Mouse (Mus musculus) liver, embryonic 16.5 days (tissue): ENCODE results near the gene Cavin1. TPM values are rescaled to one million over a fixed set of nuclear protein-coding genes. Genes with fewer than 3 reads are reported as not detected.

Experiments used
- ATAC-seq: fragments of 200-750 bp; cut with Nextera tagmentation; 2 replicates; pipeline ENCODE4 v1.8.0; 2017; ENCODE audit warnings: low read depth, mild to moderate bottlenecking, moderate number of reproducible peaks, moderate library complexity
- H3K27ac ChIP-seq: fragments of 300-500 bp; sonication (generic); 2 replicates; pipeline ENCODE4 v1.5.1; 2014; ENCODE audit warnings: mild to moderate bottlenecking, low read length
- H3K27me3 ChIP-seq: fragments of 300-500 bp; sonication (generic); 2 replicates; pipeline ENCODE4 v1.6.1; 2014; ENCODE audit warnings: low read depth, low read length, mixed read lengths; ENCODE audit not compliant: control insufficient read depth, insufficient read depth
- H3K36me3 ChIP-seq: fragments of 300-500 bp; sonication (generic); 2 replicates; pipeline ENCODE4 v1.6.1; 2014; ENCODE audit warnings: mild to moderate bottlenecking; ENCODE audit not compliant: control insufficient read depth, insufficient read depth
- H3K4me1 ChIP-seq: fragments of 300-500 bp; sonication (generic); 2 replicates; pipeline ENCODE4 v1.6.1; 2014; ENCODE audit warnings: low read depth, low read length, mixed read lengths; ENCODE audit not compliant: control insufficient read depth
- H3K4me2 ChIP-seq: fragments of 300-500 bp; sonication (generic); 2 replicates; pipeline ENCODE4 v1.6.1; 2014; ENCODE audit warnings: low read depth, low read length, mixed read lengths
- H3K4me3 ChIP-seq: fragments of 300-500 bp; sonication (generic); 2 replicates; pipeline ENCODE4 v1.5.1; 2014; ENCODE audit warnings: low read depth, mild to moderate bottlenecking, low read length
- H3K9ac ChIP-seq: fragments of 300-500 bp; sonication (generic); 2 replicates; pipeline ENCODE4 v1.6.1; 2014; ENCODE audit warnings: low read depth, low read length
- H3K9me3 ChIP-seq: fragments of 300-500 bp; sonication (generic); replicated peaks from 2 replicates; pipeline ENCODE4 v1.6.1; 2016; ENCODE audit warnings: low read length; ENCODE audit not compliant: control insufficient read depth
- WGBS: fragments of 180-500 bp; shearing (Covaris S2); extraction: QIAGEN DNeasy Blood & Tissue Kit; methylation state at CpG from one replicate; pipeline ENCODE4 v1.1.7; 2014; ENCODE audit not compliant: insufficient replicate concordance; 5-methylcytosine and 5-hydroxymethylcytosine counted together
- polyA plus RNA-seq: library from polyadenylated mRNA; unstranded; fragments of >200 nt; fragmentation: Nextera tagmentation; extraction: Ambion mirVana; gene quantifications from 2 replicates; pipeline ENCODE4 v1.2.1, GENCODE M21; 2015

The Cavin1 gene
- polyA plus RNA-seq, 1 experiment from 2014 or later = 29.7 TPM

DNA sequence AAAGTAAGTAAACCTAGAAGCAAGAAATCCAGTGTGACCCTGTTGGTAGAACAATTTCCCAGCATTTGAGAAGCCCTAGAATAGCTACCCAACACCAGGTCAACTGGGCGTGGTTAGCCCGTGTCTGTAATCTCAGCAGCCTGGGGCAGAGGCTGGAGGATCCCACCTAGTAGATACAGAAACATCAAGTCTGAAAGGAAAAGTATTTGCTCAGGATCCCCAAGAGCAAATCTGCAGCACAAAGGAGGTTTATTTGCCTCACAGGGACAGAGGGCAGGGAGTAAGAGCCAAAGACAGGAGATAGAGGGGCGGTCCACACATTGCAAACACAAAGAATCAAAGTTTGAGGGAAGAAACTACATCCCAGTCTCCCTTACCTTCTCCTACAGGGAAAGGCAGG, 28.6 kb upstream of the Cavin1 start:
- Histone ChIP-seq H3K9ac (no peak overlapping the region), H3K4me2 (no peak overlapping the region), H3K36me3 (no peaks in the 10 kb centered on the region), H3K4me3 (no peak overlapping the region), H3K9me3 (no peaks in the 10 kb centered on the region), H3K4me1 (peaks cover 2% of the 10 kb centered on the region), H3K27ac (no peak overlapping the region), H3K27me3 (peaks cover 2% of the 10 kb centered on the region; the same call in 1 of the 2 replicates)
- 48% methylated on average over 3 of the region's 3 CpGs for WGBS
- no peak for ATAC-seq

DNA sequence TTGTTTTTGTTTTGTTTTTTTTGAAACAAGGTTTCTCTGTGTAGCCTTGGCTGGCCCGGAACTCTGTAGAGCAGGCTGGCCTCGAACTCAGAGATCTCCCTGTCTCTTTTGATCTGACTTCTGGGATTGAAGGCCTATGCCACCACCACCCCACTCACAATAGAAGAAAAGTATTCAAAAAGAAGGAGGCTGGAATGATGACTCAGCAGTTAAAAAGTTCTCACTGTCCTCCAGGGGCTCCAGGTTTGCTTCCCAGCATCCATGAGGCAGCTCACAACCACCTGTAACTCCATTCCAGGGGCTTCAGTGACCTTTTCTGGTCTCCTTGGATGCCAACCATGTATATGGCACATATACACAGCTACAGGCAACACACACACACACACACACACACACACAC, 28.1 kb upstream of the Cavin1 start:
- WGBS = 64% methylated on average over 2 of the region's 2 CpGs
- Histone ChIP-seq H3K4me2 (no peak overlapping the region), H3K27me3 (peaks cover 2% of the 10 kb centered on the region; the same call in 1 of the 2 replicates), H3K4me3 (no peak overlapping the region), H3K9ac (no peak overlapping the region), H3K9me3 (no peaks in the 10 kb centered on the region), H3K27ac (no peak overlapping the region), H3K4me1 (peaks cover 2% of the 10 kb centered on the region), H3K36me3 (no peaks in the 10 kb centered on the region)
- ATAC-seq = no peak

DNA sequence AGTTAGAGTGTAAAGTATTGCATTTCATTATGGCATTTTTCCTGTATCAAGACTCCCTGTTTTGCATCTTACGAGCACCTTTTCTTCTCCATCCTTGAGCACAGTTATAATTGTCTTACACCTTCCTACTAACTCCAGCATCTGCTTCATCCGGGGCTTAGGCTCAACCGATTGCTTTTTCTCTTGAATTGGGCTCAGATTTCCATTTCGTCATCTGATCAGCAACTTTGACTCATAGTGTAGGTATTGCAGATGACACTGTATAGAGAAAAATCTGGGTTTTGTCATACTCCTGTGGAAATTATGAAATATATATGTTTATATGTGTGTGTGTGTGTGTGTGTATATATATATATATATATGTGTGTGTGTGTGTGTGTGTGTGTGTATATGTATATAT, 25.8 kb upstream of the Cavin1 start:
- ATAC-seq = no peak
- Histone ChIP-seq H3K4me1 (no peaks in the 10 kb centered on the region; the same call in 1 of the 2 replicates), H3K4me3 (no peak overlapping the region), H3K9ac (no peak overlapping the region), H3K27me3 (peaks cover 2% of the 10 kb centered on the region; the same call in 1 of the 2 replicates), H3K36me3 (no peaks in the 10 kb centered on the region), H3K27ac (no peak overlapping the region), H3K9me3 (no peaks in the 10 kb centered on the region), H3K4me2 (no peak overlapping the region)
- WGBS = 65% methylated on average over 4 of the region's 4 CpGs

DNA sequence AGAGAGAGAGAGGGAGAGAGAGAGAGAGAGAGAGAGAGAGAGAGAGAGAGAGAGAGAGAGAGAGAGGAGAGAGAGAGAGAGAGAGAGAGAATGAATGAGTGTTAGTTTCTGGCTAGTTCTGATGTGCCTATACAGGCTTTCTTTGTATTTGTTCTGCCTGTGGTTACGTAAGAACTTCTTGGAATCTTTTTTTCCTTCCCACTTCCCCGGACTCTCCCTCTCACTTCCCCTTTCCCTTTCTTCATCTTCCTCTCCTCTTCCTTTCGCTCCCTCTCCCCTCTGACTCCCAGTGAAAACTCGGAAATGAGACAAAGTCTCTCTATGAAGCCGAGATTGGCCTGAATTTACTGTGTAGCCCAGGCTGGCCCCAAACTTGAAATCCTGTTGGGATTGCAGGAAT, 24.0 kb upstream of the Cavin1 start:
- no peak overlapping the region for H3K4me3 ChIP-seq
- H3K27ac ChIP-seq = no peak overlapping the region
- ATAC-seq = no peak
- no peaks in the 10 kb centered on the region for H3K9me3 ChIP-seq
- no peaks in the 10 kb centered on the region for H3K36me3 ChIP-seq
- no peak overlapping the region for H3K4me2 ChIP-seq
- no peaks in the 10 kb centered on the region; the same call in 1 of the 2 replicates for H3K4me1 ChIP-seq
- H3K27me3 ChIP-seq = no peaks in the 10 kb centered on the region
- H3K9ac ChIP-seq = no peak overlapping the region
- WGBS = 38% methylated on average over 5 of the region's 5 CpGs

DNA sequence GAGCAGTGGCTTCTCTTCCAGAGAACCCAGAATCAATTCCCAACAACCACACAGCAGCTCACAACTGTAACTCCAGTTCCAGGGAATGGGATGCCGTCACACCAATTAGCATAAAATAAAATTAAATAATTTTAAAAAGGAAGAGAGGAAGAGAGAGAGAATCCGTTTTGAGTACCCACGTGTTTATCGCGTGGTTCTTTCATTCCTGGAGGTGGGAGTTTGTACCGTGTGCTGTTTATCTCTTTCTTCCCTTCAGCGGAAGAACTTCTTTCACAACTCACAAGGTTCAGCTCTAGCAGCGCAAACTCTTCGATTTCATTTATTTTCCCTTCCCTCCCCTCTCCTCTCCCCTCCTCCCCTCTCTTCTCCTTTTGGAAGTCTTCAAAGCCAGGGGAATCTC, 23.5 kb upstream of the Cavin1 start:
- H3K27me3 ChIP-seq = no peaks in the 10 kb centered on the region
- H3K9ac ChIP-seq = no peak overlapping the region
- H3K4me1 ChIP-seq = no peaks in the 10 kb centered on the region
- 28% methylated on average over 9 of the region's 9 CpGs for WGBS
- H3K9me3 ChIP-seq = no peaks in the 10 kb centered on the region
- no peak overlapping the region for H3K4me3 ChIP-seq
- no peaks in the 10 kb centered on the region for H3K36me3 ChIP-seq
- no peak for ATAC-seq
- no peak overlapping the region for H3K4me2 ChIP-seq
- no peak overlapping the region for H3K27ac ChIP-seq

DNA sequence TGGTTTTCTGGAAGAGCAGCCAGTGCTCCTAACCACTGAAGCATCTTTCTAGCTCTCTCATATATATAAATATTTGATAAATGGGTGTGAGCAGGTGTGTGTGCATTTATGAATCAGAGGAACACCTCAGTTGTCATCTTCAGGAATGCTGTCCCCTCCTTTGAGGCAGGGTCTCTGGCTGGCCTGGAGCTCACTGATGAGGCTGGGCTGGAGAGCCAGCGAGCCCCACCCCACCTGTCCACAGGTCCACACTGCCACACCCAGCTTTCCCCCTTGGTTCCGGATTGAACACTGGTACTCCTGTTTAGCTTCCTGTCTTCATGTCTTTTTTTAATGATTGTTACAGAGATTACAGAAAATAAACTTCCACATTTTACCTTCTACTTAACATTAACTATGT, 22.8 kb upstream of the Cavin1 start:
- no peak for ATAC-seq
- Histone ChIP-seq H3K4me1 (no peaks in the 10 kb centered on the region), H3K4me3 (no peak overlapping the region), H3K9ac (no peak overlapping the region), H3K36me3 (no peaks in the 10 kb centered on the region), H3K27me3 (no peaks in the 10 kb centered on the region), H3K27ac (no peak overlapping the region), H3K4me2 (no peak overlapping the region), H3K9me3 (no peaks in the 10 kb centered on the region)
- WGBS = 43% methylated on average over 2 of the region's 2 CpGs

DNA sequence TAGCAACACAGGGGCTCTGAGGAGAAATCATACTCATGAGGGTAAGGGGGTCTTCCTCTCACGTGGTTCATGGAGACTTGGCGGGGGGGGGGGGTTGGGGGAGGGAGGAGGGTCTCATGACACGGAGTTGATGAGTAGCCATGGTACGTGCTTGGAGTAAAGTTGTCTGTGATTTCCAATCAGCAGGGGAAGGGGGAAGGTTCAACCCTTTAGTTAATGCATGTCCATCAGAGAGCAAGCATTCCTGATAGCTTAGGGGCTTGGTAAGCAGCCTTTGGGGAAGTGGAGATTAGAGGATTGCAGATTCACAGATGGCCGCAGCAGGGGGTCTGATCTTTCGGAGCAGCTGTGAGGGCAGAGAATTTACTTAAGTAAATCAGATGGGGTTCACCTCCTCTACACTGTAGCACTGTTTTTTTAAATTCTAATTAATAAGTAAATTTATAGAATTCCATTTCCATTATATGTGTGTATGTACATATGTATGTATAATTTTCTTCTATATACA, 20.4 kb upstream of the Cavin1 start:
- 38% methylated on average over 6 of the region's 6 CpGs for WGBS
- ATAC-seq = no peak
- H3K36me3 ChIP-seq = no peaks in the 10 kb centered on the region

DNA sequence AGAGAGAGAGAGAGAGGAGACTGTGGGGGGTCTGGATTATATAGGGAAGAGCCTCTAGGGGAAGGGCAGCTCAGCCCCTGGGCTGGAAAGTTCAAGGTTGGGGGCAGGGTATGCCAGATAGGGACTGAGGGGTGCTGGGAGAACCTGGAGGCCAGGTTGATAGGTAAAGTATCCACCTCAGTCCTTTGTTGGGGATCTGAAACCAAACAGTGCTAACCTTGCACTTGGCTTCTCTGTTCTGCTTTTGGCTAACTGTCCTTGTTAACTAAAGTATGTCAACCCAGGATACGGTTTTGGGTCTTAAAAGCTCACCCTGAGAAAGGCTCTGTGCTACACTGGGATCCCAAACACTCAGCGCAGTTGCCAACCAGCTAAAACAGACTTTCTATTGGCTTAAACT, 19.0 kb upstream of the Cavin1 start:
- no peak for ATAC-seq
- 48% methylated on average over 2 of the region's 2 CpGs for WGBS
- no peaks in the 10 kb centered on the region for H3K4me1 ChIP-seq

More for the DNA sequence above, 20.4 kb upstream of the Cavin1 start:
- Histone ChIP-seq H3K4me3 (no peak overlapping the region), H3K27ac (no peak overlapping the region), H3K9ac (no peak overlapping the region), H3K9me3 (no peaks in the 10 kb centered on the region), H3K27me3 (no peaks in the 10 kb centered on the region), H3K4me2 (no peak overlapping the region), H3K4me1 (no peaks in the 10 kb centered on the region)

DNA sequence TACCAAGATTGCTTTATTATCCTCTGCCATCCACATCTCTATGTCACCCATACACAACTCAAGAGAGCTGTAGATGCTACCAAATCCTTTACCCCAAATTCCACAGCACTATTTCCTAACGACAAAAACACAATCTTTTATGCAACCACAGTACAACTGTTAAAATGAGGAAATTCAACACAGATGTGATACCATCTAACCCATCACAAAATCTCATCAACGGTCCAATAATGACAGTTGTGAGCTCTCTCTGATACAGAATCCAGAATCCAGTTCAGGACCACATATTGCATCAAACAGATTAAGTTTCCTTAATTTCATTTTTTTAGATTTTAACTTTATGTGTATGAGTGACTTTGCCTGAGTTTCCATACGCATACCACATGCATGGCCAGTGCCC, 18.0 kb upstream of the Cavin1 start:
- Histone ChIP-seq H3K9ac (no peak overlapping the region), H3K4me3 (no peak overlapping the region), H3K4me2 (no peak overlapping the region), H3K27ac (no peak overlapping the region), H3K9me3 (no peaks in the 10 kb centered on the region), H3K4me1 (no peaks in the 10 kb centered on the region), H3K27me3 (no peaks in the 10 kb centered on the region), H3K36me3 (no peaks in the 10 kb centered on the region)
- WGBS = 46% methylated on average over 3 of the region's 3 CpGs
- no peak for ATAC-seq

More for the DNA sequence above, 19.0 kb upstream of the Cavin1 start:
- Histone ChIP-seq H3K9ac (no peak overlapping the region), H3K27ac (no peak overlapping the region), H3K9me3 (no peaks in the 10 kb centered on the region), H3K4me3 (no peak overlapping the region), H3K4me2 (no peak overlapping the region), H3K27me3 (no peaks in the 10 kb centered on the region), H3K36me3 (no peaks in the 10 kb centered on the region)
